Mouse (Mus musculus): ENCODE measurements at regions not wholly inside any gene's neighbourhood (a gene's known extent, or its start where the extent isn't known, plus 50 kb on each side); places are given as distances from the start of the nearest gene placed in this dataset.

GRCm38 (mm10) chr6:138914981-138915380, 256.6 kb upstream of the Igbp1b start:
- Histone ChIP-seq H3K4me2 (ENCODE audit: low read depth, low read length) (no peak overlapping the region), H3K9me3 (replicated peaks; ENCODE audit: control insufficient read depth, low read length) (no peaks in the 10 kb centered on the region), H3K27ac (ENCODE audit: low read depth) (no peak overlapping the region), H3K9ac (replicated peaks; ENCODE audit: low read depth, low read length) (no peak overlapping the region), H3K4me3 (ENCODE audit: low read depth, low read length) (no peak overlapping the region), H3K36me3 (replicated peaks; ENCODE audit: control insufficient read depth, insufficient read depth, low read length) (no peaks in the 10 kb centered on the region), H3K4me1 (ENCODE audit: control insufficient read depth, insufficient read depth) (no peaks in the 10 kb centered on the region), H3K27me3 (ENCODE audit: control insufficient read depth, insufficient read depth, low read length) (no peaks in the 10 kb centered on the region)
- 38% methylated on average over 3 of the region's 3 CpGs for WGBS
- no peak for DNase-seq (ENCODE audit: low spot score)
- no peak for ATAC-seq (ENCODE audit: insufficient read depth, low read depth)
- TF ChIP-seq CTCF (IDR thresholded peaks at IDR 0.05; ENCODE audit: low read depth) (no peak), EP300 (IDR thresholded peaks at IDR 0.05; ENCODE audit: low read depth) (no peak)

GRCm38 (mm10) chr6:138873610-138874009, 215.3 kb upstream of the Igbp1b start:
- Histone ChIP-seq H3K9me3 (replicated peaks; ENCODE audit: control insufficient read depth, low read length) (no peaks in the 10 kb centered on the region), H3K4me2 (ENCODE audit: low read depth, low read length) (no peak overlapping the region), H3K9ac (replicated peaks; ENCODE audit: low read depth, low read length) (no peak overlapping the region), H3K27ac (ENCODE audit: low read depth) (no peak overlapping the region), H3K36me3 (replicated peaks; ENCODE audit: control insufficient read depth, insufficient read depth, low read length) (no peaks in the 10 kb centered on the region), H3K4me1 (ENCODE audit: control insufficient read depth, insufficient read depth) (no peaks in the 10 kb centered on the region), H3K4me3 (ENCODE audit: low read depth, low read length) (no peak overlapping the region), H3K27me3 (ENCODE audit: control insufficient read depth, insufficient read depth, low read length) (no peaks in the 10 kb centered on the region)
- TF ChIP-seq CTCF (IDR thresholded peaks at IDR 0.05; ENCODE audit: low read depth) (no peak), EP300 (IDR thresholded peaks at IDR 0.05; ENCODE audit: low read depth) (no peak)
- DNase-seq (ENCODE audit: low spot score) (no peak), ATAC-seq (ENCODE audit: insufficient read depth, low read depth) (no peak)
- WGBS: 78% methylated on average over 12 of the region's 12 CpGs

- no peak overlapping the region for H3K4me2 ChIP-seq (ENCODE audit: low read depth, low read length)
- no peaks in the 10 kb centered on the region for H3K4me1 ChIP-seq (ENCODE audit: control insufficient read depth, insufficient read depth)
- H3K36me3 ChIP-seq (replicated peaks; ENCODE audit: control insufficient read depth, insufficient read depth, low read length): no peaks in the 10 kb centered on the region
- no peak for ATAC-seq (ENCODE audit: insufficient read depth, low read depth)
- no peak for DNase-seq (ENCODE audit: low spot score)
- no peaks in the 10 kb centered on the region for H3K27me3 ChIP-seq (ENCODE audit: control insufficient read depth, insufficient read depth, low read length)
- TF ChIP-seq EP300 (IDR thresholded peaks at IDR 0.05; ENCODE audit: low read depth) (no peak), CTCF (IDR thresholded peaks at IDR 0.05; ENCODE audit: low read depth) (no peak)
- no peak overlapping the region for H3K4me3 ChIP-seq (ENCODE audit: low read depth, low read length)
- no peak overlapping the region for H3K9ac ChIP-seq (replicated peaks; ENCODE audit: low read depth, low read length)
- 73% methylated on average over 20 of the region's 20 CpGs for WGBS
- H3K27ac ChIP-seq (ENCODE audit: low read depth): no peak overlapping the region
- no peaks in the 10 kb centered on the region for H3K9me3 ChIP-seq (replicated peaks; ENCODE audit: control insufficient read depth, low read length)
These were observed 214.4 kb upstream of the Igbp1b start for GRCm38 (mm10) chr6:138872495-138873415.

- H3K27me3 ChIP-seq (ENCODE audit: control insufficient read depth, insufficient read depth, low read length): no peaks in the 10 kb centered on the region
- TF ChIP-seq CTCF (IDR thresholded peaks at IDR 0.05; ENCODE audit: low read depth): no peak
- TF ChIP-seq EP300 (IDR thresholded peaks at IDR 0.05; ENCODE audit: low read depth): no peak
- ATAC-seq (ENCODE audit: insufficient read depth, low read depth) (no peak), DNase-seq (ENCODE audit: low spot score) (no peak)
- no peak overlapping the region for H3K9ac ChIP-seq (replicated peaks; ENCODE audit: low read depth, low read length)
- no peaks in the 10 kb centered on the region for H3K9me3 ChIP-seq (replicated peaks; ENCODE audit: control insufficient read depth, low read length)
- H3K4me3 ChIP-seq (ENCODE audit: low read depth, low read length): no peak overlapping the region
- no peak overlapping the region for H3K4me2 ChIP-seq (ENCODE audit: low read depth, low read length)
- 87% methylated on average over 8 of the region's 8 CpGs for WGBS
- H3K4me1 ChIP-seq (ENCODE audit: control insufficient read depth, insufficient read depth): no peaks in the 10 kb centered on the region
- H3K36me3 ChIP-seq (replicated peaks; ENCODE audit: control insufficient read depth, insufficient read depth, low read length): no peaks in the 10 kb centered on the region
- H3K27ac ChIP-seq (ENCODE audit: low read depth): no peak overlapping the region
These were observed 179.7 kb upstream of the Igbp1b start for GRCm38 (mm10) chr6:138838043-138838442.

- no peaks in the 10 kb centered on the region for H3K27me3 ChIP-seq (ENCODE audit: control insufficient read depth, insufficient read depth, low read length)
- 70% methylated on average over 6 of the region's 6 CpGs for WGBS
- H3K36me3 ChIP-seq (replicated peaks; ENCODE audit: control insufficient read depth, insufficient read depth, low read length): no peaks in the 10 kb centered on the region
- H3K4me3 ChIP-seq (ENCODE audit: low read depth, low read length): no peak overlapping the region
- TF ChIP-seq EP300 (IDR thresholded peaks at IDR 0.05; ENCODE audit: low read depth) (no peak), CTCF (IDR thresholded peaks at IDR 0.05; ENCODE audit: low read depth) (no peak)
- ATAC-seq (ENCODE audit: insufficient read depth, low read depth): no peak
- H3K4me2 ChIP-seq (ENCODE audit: low read depth, low read length): no peak overlapping the region
- no peak for DNase-seq (ENCODE audit: low spot score)
- no peaks in the 10 kb centered on the region for H3K9me3 ChIP-seq (replicated peaks; ENCODE audit: control insufficient read depth, low read length)
- no peaks in the 10 kb centered on the region for H3K4me1 ChIP-seq (ENCODE audit: control insufficient read depth, insufficient read depth)
- H3K9ac ChIP-seq (replicated peaks; ENCODE audit: low read depth, low read length): no peak overlapping the region
- no peak overlapping the region for H3K27ac ChIP-seq (ENCODE audit: low read depth)
These were observed 176.5 kb upstream of the Igbp1b start for GRCm38 (mm10) chr6:138834876-138835275.
